9 mouse cellular contexts compared by ENCODE assay signal in the genomic region with DNA sequence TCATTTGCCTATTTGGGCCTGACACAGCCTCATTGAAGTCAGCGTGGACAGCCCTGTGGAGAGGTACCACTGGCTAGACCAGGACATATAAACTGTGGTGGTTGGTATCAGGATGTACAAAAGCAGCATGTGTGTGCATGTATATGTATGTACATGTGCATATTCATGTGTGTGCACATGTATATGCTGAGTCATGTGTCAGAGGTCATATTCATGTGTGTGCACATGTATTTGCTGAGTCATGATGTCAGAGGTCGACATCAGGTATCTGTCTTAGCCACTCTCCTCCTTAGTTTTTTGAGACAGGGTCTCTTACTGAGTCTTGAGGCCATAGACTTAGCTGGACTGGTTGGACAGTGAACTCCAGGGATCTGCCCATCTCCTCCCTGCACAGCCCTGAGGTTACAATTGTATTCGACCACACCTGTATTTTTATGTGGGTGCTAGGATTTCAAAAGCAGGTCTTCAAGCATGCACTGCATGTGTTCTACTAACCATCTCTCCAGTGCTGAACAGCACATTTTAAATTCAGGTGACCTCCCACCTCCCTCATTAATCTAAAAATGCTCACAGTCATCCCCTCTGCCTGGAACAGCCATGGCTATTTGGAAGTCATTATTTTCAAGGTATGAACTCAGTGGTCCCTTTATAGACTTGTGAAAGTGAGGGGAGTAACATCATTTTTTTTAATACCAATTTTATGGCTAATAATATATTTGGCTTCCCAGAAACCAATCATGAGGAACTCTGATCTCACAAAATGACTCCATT. TPM values are rescaled to one million over a fixed set of nuclear protein-coding genes. Genes with fewer than 3 reads are reported as not detected.
A peak's percentile ranks its signal among the peaks of the same experiment; 100 is the strongest.
DNase-seq lines count a peak whose midpoint lies in the region; ATAC-seq and TF ChIP-seq lines count a peak whose summit lies in the region.
"Had no signal": no experiment of that assay in that cellular context is flagged by ENCODE, and none has a peak within 500 bp of the region (broad histone marks: within the 10 kb centered on the region; RNA-seq: fewer than 3 reads in every experiment).

No protein-coding gene starts in this region.

- no peaks in the 10 kb centered on the region for H3K27me3 ChIP-seq in heart, postnatal 0 days (ENCODE audit: control insufficient read depth, insufficient read depth, low read length)
- H3K27me3 ChIP-seq in heart, embryonic 11.5 days (ENCODE audit: control insufficient read depth, insufficient read depth, low read length) = no peaks in the 10 kb centered on the region
- H3K27me3 ChIP-seq in midbrain, embryonic 15.5 days (replicated peaks) = no peaks in the 10 kb centered on the region
- H3K27me3 ChIP-seq in midbrain, embryonic 13.5 days = no peaks in the 10 kb centered on the region
- no peaks in the 10 kb centered on the region for H3K27me3 ChIP-seq in intestine, embryonic 15.5 days (replicated peaks)
- H3K27me3 ChIP-seq in stomach, embryonic 14.5 days (ENCODE audit: control insufficient read depth, insufficient read depth, low read length) = no peaks in the 10 kb centered on the region
- H3K27me3 ChIP-seq: forebrain, embryonic 12.5 days had no signal

- DNase-seq in heart, postnatal 0 days (ENCODE audit: low spot score) = no peak
- DNase-seq in adrenal gland, postnatal 25 days = no peak
- no peak for DNase-seq in gastrocnemius, postnatal 10 days

- no peak for TF ChIP-seq CTCF in heart, postnatal 0 days (IDR thresholded peaks at IDR 0.05; ENCODE audit: low read depth)

- 83% methylated on average over 3 of the region's 3 CpGs for WGBS in heart, postnatal 0 days
- WGBS in heart, embryonic 11.5 days (ENCODE audit: insufficient replicate concordance) = 86% methylated on average over 3 of the region's 3 CpGs
- WGBS in midbrain, embryonic 15.5 days = 88% methylated on average over 3 of the region's 3 CpGs
- WGBS in midbrain, embryonic 13.5 days = 92% methylated on average over 3 of the region's 3 CpGs
- whole genome bisulfite sequencing in intestine, embryonic 15.5 days = 87% methylated on average over 3 of the region's 3 CpGs
- WGBS in stomach, embryonic 14.5 days = 89% methylated on average over 3 of the region's 3 CpGs

- H3K4me2 ChIP-seq in heart, postnatal 0 days (ENCODE audit: low read depth, low read length) = peak overlapping the region; percentile 62
- no peak overlapping the region for H3K4me2 ChIP-seq in heart, embryonic 11.5 days
- H3K4me2 ChIP-seq in midbrain, embryonic 15.5 days = 0 out of 2 replicates have a peak overlapping the region, but pooled peaks have one; percentile 43
- no peak overlapping the region for H3K4me2 ChIP-seq in midbrain, embryonic 13.5 days (replicated peaks)
- peak overlapping the region; percentile 59; the same call in 1 of the 2 replicates for H3K4me2 ChIP-seq in intestine, embryonic 15.5 days (replicated peaks)
- H3K4me2 ChIP-seq in stomach, embryonic 14.5 days (replicated peaks; ENCODE audit: low read depth, low read length) = peak overlapping the region; percentile 35; the same call in 1 of the 2 replicates

- no peak for ATAC-seq in heart, postnatal 0 days (ENCODE audit: insufficient read depth, low read depth)
- no peak for ATAC-seq in heart, embryonic 11.5 days (replicated peaks; ENCODE audit: insufficient number of reproducible peaks, low FRiP score, low TSS enrichment)
- ATAC-seq in midbrain, embryonic 15.5 days (replicated peaks) = no peak
- ATAC-seq in midbrain, embryonic 13.5 days = no peak
- no peak for ATAC-seq in intestine, embryonic 15.5 days
- ATAC-seq in stomach, embryonic 14.5 days (ENCODE audit: insufficient number of reproducible peaks, insufficient read depth, low FRiP score, low read depth) = no peak

- no peaks in the 10 kb centered on the region for H3K36me3 ChIP-seq in heart, postnatal 0 days (replicated peaks; ENCODE audit: control insufficient read depth, insufficient read depth, low read length)
- H3K36me3 ChIP-seq in heart, embryonic 11.5 days (ENCODE audit: control insufficient read depth, insufficient read depth, low read length) = no peaks in the 10 kb centered on the region
- H3K36me3 ChIP-seq in midbrain, embryonic 15.5 days (replicated peaks) = no peaks in the 10 kb centered on the region
- no peaks in the 10 kb centered on the region for H3K36me3 ChIP-seq in midbrain, embryonic 13.5 days
- no peaks in the 10 kb centered on the region for H3K36me3 ChIP-seq in intestine, embryonic 15.5 days
- H3K36me3 ChIP-seq in stomach, embryonic 14.5 days (ENCODE audit: control insufficient read depth, insufficient read depth, low read length) = no peaks in the 10 kb centered on the region
- H3K36me3 ChIP-seq: forebrain, embryonic 12.5 days had no signal

- TF ChIP-seq EP300 in heart, postnatal 0 days (IDR thresholded peaks at IDR 0.05; ENCODE audit: low read depth) = no peak

- no peaks in the 10 kb centered on the region for H3K9me3 ChIP-seq in heart, postnatal 0 days (replicated peaks; ENCODE audit: control insufficient read depth, low read length)
- no peaks in the 10 kb centered on the region for H3K9me3 ChIP-seq in heart, embryonic 11.5 days (replicated peaks; ENCODE audit: control insufficient read depth, low read length)
- H3K9me3 ChIP-seq in midbrain, embryonic 15.5 days = no peaks in the 10 kb centered on the region
- H3K9me3 ChIP-seq in midbrain, embryonic 13.5 days = no peaks in the 10 kb centered on the region
- no peaks in the 10 kb centered on the region for H3K9me3 ChIP-seq in intestine, embryonic 15.5 days
- no peaks in the 10 kb centered on the region for H3K9me3 ChIP-seq in stomach, embryonic 14.5 days (ENCODE audit: control insufficient read depth, low read depth, low read length)
- H3K9me3 ChIP-seq: forebrain, embryonic 12.5 days had no signal

- peak overlapping the region; percentile 46; the same call in 1 of the 2 replicates for H3K4me3 ChIP-seq in heart, postnatal 0 days (ENCODE audit: low read depth, low read length)
- H3K4me3 ChIP-seq in heart, embryonic 11.5 days (ENCODE audit: low read depth, low read length) = no peak overlapping the region
- H3K4me3 ChIP-seq in midbrain, embryonic 15.5 days = no peak overlapping the region; the same call in 1 of the 2 replicates
- H3K4me3 ChIP-seq in midbrain, embryonic 13.5 days (replicated peaks) = no peak overlapping the region
- no peak overlapping the region for H3K4me3 ChIP-seq in intestine, embryonic 15.5 days (replicated peaks)
- no peak overlapping the region for H3K4me3 ChIP-seq in stomach, embryonic 14.5 days (ENCODE audit: low read depth, low read length)
- H3K4me3 ChIP-seq: forebrain, embryonic 12.5 days had no signal

- H3K9ac ChIP-seq in heart, postnatal 0 days (replicated peaks; ENCODE audit: low read depth, low read length) = no peak overlapping the region
- no peak overlapping the region for H3K9ac ChIP-seq in heart, embryonic 11.5 days (ENCODE audit: low read depth, low read length)
- no peak overlapping the region for H3K9ac ChIP-seq in midbrain, embryonic 15.5 days
- no peak overlapping the region for H3K9ac ChIP-seq in midbrain, embryonic 13.5 days (replicated peaks)
- H3K9ac ChIP-seq in intestine, embryonic 15.5 days = no peak overlapping the region
- H3K9ac ChIP-seq in stomach, embryonic 14.5 days (replicated peaks; ENCODE audit: low read depth, low read length) = no peak overlapping the region
- H3K9ac ChIP-seq: forebrain, embryonic 12.5 days had no signal

- no peak overlapping the region for H3K27ac ChIP-seq in heart, postnatal 0 days (ENCODE audit: low read depth)
- H3K27ac ChIP-seq in heart, embryonic 11.5 days (ENCODE audit: low read depth, low read length) = no peak overlapping the region
- no peak overlapping the region for H3K27ac ChIP-seq in midbrain, embryonic 15.5 days
- no peak overlapping the region for H3K27ac ChIP-seq in midbrain, embryonic 13.5 days
- H3K27ac ChIP-seq in intestine, embryonic 15.5 days = no peak overlapping the region
- no peak overlapping the region for H3K27ac ChIP-seq in stomach, embryonic 14.5 days (ENCODE audit: low read length)

- H3K4me1 ChIP-seq in heart, postnatal 0 days (ENCODE audit: control insufficient read depth, insufficient read depth) = no peaks in the 10 kb centered on the region
- H3K4me1 ChIP-seq in heart, embryonic 11.5 days (ENCODE audit: control insufficient read depth, insufficient read depth, low read length) = no peaks in the 10 kb centered on the region
- H3K4me1 ChIP-seq in midbrain, embryonic 15.5 days = peaks cover 15% of the 10 kb centered on the region
- H3K4me1 ChIP-seq in midbrain, embryonic 13.5 days (replicated peaks) = peaks cover 14% of the 10 kb centered on the region
- H3K4me1 ChIP-seq in intestine, embryonic 15.5 days (replicated peaks) = peaks cover 5% of the 10 kb centered on the region; the same call in 1 of the 2 replicates
- H3K4me1 ChIP-seq in stomach, embryonic 14.5 days (ENCODE audit: control insufficient read depth, insufficient read depth, low read length) = no peaks in the 10 kb centered on the region

RNA-seq across cellular contexts. Expression of a gene that starts 45.7 kb away (rescaled TPM):
- total RNA-seq in heart, postnatal 0 days (2014; rRNA removed; ENCODE audit: low replicate concordance) = 24.9 and 30.5 TPM in 2 replicates
- polyA plus RNA-seq in heart, postnatal 0 days (2015; fragmentation: Nextera tagmentation; extraction: Ambion mirVana) = 9.4 and 11.6 TPM in 2 replicates
- polyA plus RNA-seq in heart, embryonic 11.5 days (2014; fragmentation: Nextera tagmentation; extraction: Ambion mirVana) = 24.4 and 25.7 TPM in 2 replicates
- polyA plus RNA-seq in midbrain, embryonic 15.5 days (2015; fragmentation: Nextera tagmentation; extraction: Ambion mirVana) = 50.5 and 55.2 TPM in 2 replicates
- 49.6 and 52.8 TPM in 2 replicates for polyA plus RNA-seq in midbrain, embryonic 13.5 days (2015; fragmentation: Nextera tagmentation; extraction: Ambion mirVana)
- polyA plus RNA-seq in intestine, embryonic 15.5 days (2015; fragmentation: Nextera tagmentation; extraction: Ambion mirVana) = 16.6 and 18.0 TPM in 2 replicates
- 30.7 and 32.5 TPM in 2 replicates for polyA plus RNA-seq in stomach, embryonic 14.5 days (2014; fragmentation: Nextera tagmentation; extraction: Ambion mirVana)
- total RNA-seq in adrenal gland, postnatal 25 days (2021) = 47.0 and 52.6 TPM in 2 replicates
- total RNA-seq in gastrocnemius, postnatal 10 days (2021) = 10 to 100 TPM; 34.9 to 43.1 TPM

Comparison
In these comparisons a context has a peak if more than half of its experiments do, and no peak if none do; other contexts are left out.
1. H3K4me2 ChIP-seq: peak in heart, postnatal 0 days (single experiment), midbrain, embryonic 15.5 days (single experiment), intestine, embryonic 15.5 days (single experiment) and stomach, embryonic 14.5 days (single experiment); none in heart, embryonic 11.5 days (single experiment) and midbrain, embryonic 13.5 days (single experiment).